ENCODE assay signal across 8 mouse cellular contexts in the genomic region with DNA sequence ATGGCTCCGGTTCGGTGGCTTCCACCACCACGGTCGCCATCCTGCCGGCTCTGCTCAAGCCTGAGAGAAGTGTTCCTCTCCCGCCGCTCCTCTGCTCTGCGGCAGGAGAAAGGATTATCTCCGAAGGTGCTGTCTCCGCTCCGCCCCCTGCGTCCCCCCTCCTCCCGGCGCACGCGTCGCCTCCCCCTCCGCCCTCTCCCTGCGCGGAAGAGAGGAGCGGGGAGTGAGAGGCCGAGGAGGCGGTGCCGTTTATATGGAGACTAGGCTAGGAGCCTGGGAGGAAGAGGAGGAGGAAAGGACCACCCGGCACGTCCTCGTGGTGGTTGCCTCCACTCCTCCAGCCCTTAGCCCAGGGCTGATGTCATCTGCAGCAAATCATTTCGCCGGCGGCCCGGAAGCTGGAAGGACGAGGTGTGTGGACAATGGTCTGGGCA. TPM values are rescaled to one million over a fixed set of nuclear protein-coding genes. Genes with fewer than 3 reads are reported as not detected.
DNase-seq lines count a peak whose midpoint lies in the region; ATAC-seq lines count a peak whose summit lies in the region.

A gene (minus strand): TSS at position 93 of the 434 bp plus-strand sequence.

- H3K27me3 ChIP-seq in hindbrain, embryonic 13.5 days = no peaks in the 10 kb centered on the region

- H3K36me3 ChIP-seq in hindbrain, embryonic 13.5 days = no peaks in the 10 kb centered on the region

- peak within 1 kb of the TSS; percentile 99 for H3K27ac ChIP-seq in hindbrain, embryonic 13.5 days

- under 1% methylated on average over 26 of the region's 32 CpGs for WGBS in hindbrain, embryonic 13.5 days

- peak within 1 kb of the TSS; percentile 97 for H3K9ac ChIP-seq in hindbrain, embryonic 13.5 days

- H3K4me2 ChIP-seq in hindbrain, embryonic 13.5 days = peak within 1 kb of the TSS; percentile 87

- no peaks in the 10 kb centered on the region for H3K9me3 ChIP-seq in hindbrain, embryonic 13.5 days

- ATAC-seq in hindbrain, embryonic 13.5 days (ENCODE audit: low FRiP score) = peak; percentile 88

- H3K4me3 ChIP-seq in hindbrain, embryonic 13.5 days = peak within 1 kb of the TSS; percentile 77

- peaks cover 27% of the 10 kb centered on the region for H3K4me1 ChIP-seq in hindbrain, embryonic 13.5 days (replicated peaks)

- DNase-seq in adrenal gland, adult 2 months = peak; percentile 89
- DNase-seq in cerebellum, postnatal 14 days = peak; percentile 89 to 91
- DNase-seq in frontal cortex, postnatal 36 days (ENCODE audit: low spot score in 2 of 2) = peak; percentile 82 to 83
- peak; percentile 66 for DNase-seq in left cerebral cortex, adult 11 months (ENCODE audit: low spot score)
- DNase-seq in lung, postnatal 25 days (ENCODE audit: low spot score) = peak; percentile 24
- DNase-seq in right cerebral cortex, postnatal 10 days (ENCODE audit: low spot score in 2 of 2) = peak; percentile 90 to 92
- no peak for DNase-seq in spleen, adult 12 weeks (ENCODE audit: low spot score)

RNA-seq across cellular contexts. Expression of the gene that starts here (rescaled TPM):
- total RNA-seq in adrenal gland, adult 2 months (2021) = 100 to 1,000 TPM; 107 to 110 TPM
- 2.4 and 4.0 TPM in 2 replicates for polyA plus RNA-seq in adrenal gland, adult 2 months (2012; rRNA removed)
- polyA plus RNA-seq in hindbrain, embryonic 13.5 days (2015; fragmentation: Nextera tagmentation; extraction: Ambion mirVana) = 2,103 and 2,232 TPM in 2 replicates

Comparison
In these comparisons a context has a peak if more than half of its experiments do, and no peak if none do; other contexts are left out.
1. RNA of the gene that starts here (polyA plus RNA-seq): 2,103 to 2,232 TPM in hindbrain, embryonic 13.5 days; 2.4 to 4.0 TPM in adrenal gland, adult 2 months; every median in the first group is over 100 times any median in the second.